Mouse (Mus musculus) liver, postnatal 0 days (tissue): ENCODE measurements around the gene Mapk9.

Experiments
- CTCF ChIP-seq: sonication (generic); IDR thresholded peaks from 2 replicates; pipeline ENCODE4 v1.5.1; 2016; ENCODE audit warnings: antibody characterized with exemption, low read depth
- EP300 ChIP-seq: IDR thresholded peaks from 2 replicates; pipeline ENCODE4 v1.6.1; 2016; ENCODE audit warnings: antibody characterized with exemption, low read depth, mild to moderate bottlenecking

- no peak for TF ChIP-seq CTCF
- TF ChIP-seq EP300: no peak
Measured at GRCm38 (mm10) chr11:49879950-49880642, 33.5 kb downstream of the Mapk9 start.
